Mouse (Mus musculus) frontal cortex, postnatal 36 days (tissue): ENCODE results near the gene Gga2.
A peak's percentile ranks its signal among the peaks of the same experiment; 100 is the strongest.

ENCODE experiments used
- DNase-seq, 2 experiments: peaks; one replicate each; pipeline ENCODE4 v3.0.0; 2022; ENCODE audit warnings: low spot score in 2 of 2

Gene Gga2

GRCm38 (mm10) chr7:122020667-122021354, at the start of gene Gga2:
Gene Gga2, minus strand, starts transcription at chr7:122021222.
- peak; percentile 83 to 85 for DNase-seq

GRCm38 (mm10) chr7:122067517-122068381, 46.7 kb upstream of the Gga2 start:
- DNase-seq: peak in 1 of 2 experiments; percentile 21

- DNase-seq: peak; percentile 97 to 99
Observed at GRCm38 (mm10) chr7:122066945-122067516, 46.0 kb upstream of the Gga2 start, which contains the start of the genes Ubfd1 and Ears2. Gene Ubfd1, plus strand, starts transcription at chr7:122067175. Gene Ears2, minus strand, starts transcription at chr7:122067263.

GRCm38 (mm10) chr7:122066102-122066944, 45.3 kb upstream of the Gga2 start:
- DNase-seq: no peak

- DNase-seq: no peak
Observed at GRCm38 (mm10) chr7:122065656-122066055, 44.6 kb upstream of the Gga2 start.

GRCm38 (mm10) chr7:122056633-122057032, 35.6 kb upstream of the Gga2 start:
- DNase-seq: no peak

GRCm38 (mm10) chr7:122050834-122051233, 29.8 kb upstream of the Gga2 start:
- DNase-seq: no peak

GRCm38 (mm10) chr7:122048191-122048590, 27.2 kb upstream of the Gga2 start:
- no peak for DNase-seq

GRCm38 (mm10) chr7:122046813-122047212, 25.8 kb upstream of the Gga2 start:
- DNase-seq: no peak

- DNase-seq: no peak
Observed at GRCm38 (mm10) chr7:122045711-122046110, 24.7 kb upstream of the Gga2 start.

- DNase-seq: peak; percentile 19 to 44
Observed at GRCm38 (mm10) chr7:122045181-122045634, 24.2 kb upstream of the Gga2 start.

GRCm38 (mm10) chr7:122044106-122044505, 23.1 kb upstream of the Gga2 start:
- DNase-seq: no peak

- no peak for DNase-seq
Observed at GRCm38 (mm10) chr7:122034348-122034747, 13.3 kb upstream of the Gga2 start.

- DNase-seq: no peak
Observed at GRCm38 (mm10) chr7:122033371-122033770, 12.3 kb upstream of the Gga2 start.

GRCm38 (mm10) chr7:122022131-122022530, 1.1 kb upstream of the Gga2 start:
- DNase-seq: no peak

- no peak for DNase-seq
Observed at GRCm38 (mm10) chr7:122020273-122020666, 752 bp downstream of the Gga2 start.

GRCm38 (mm10) chr7:122018978-122019377, 2.0 kb downstream of the Gga2 start:
- peak; percentile 53 to 73 for DNase-seq

- no peak for DNase-seq
Observed at GRCm38 (mm10) chr7:122018247-122018646, 2.8 kb downstream of the Gga2 start.

GRCm38 (mm10) chr7:122015734-122016133, 5.3 kb downstream of the Gga2 start:
- no peak for DNase-seq

GRCm38 (mm10) chr7:122015105-122015504, 5.9 kb downstream of the Gga2 start:
- DNase-seq: no peak

GRCm38 (mm10) chr7:122012949-122013348, 8.1 kb downstream of the Gga2 start:
- no peak for DNase-seq
